Mouse (Mus musculus) forebrain, embryonic 12.5 days (tissue): ENCODE data around the gene Cfap299. TPM values are rescaled to one million over a fixed set of nuclear protein-coding genes. Genes with fewer than 3 reads are reported as not detected.

Experiments used
- ATAC-seq: fragments of 200-750 bp; cut with Nextera tagmentation; 2 replicates; pipeline ENCODE4 v1.8.0; 2017; ENCODE audit warnings: moderate TSS enrichment; ENCODE audit not compliant: low FRiP score
- H3K27ac ChIP-seq: fragments of 300-500 bp; sonication (generic); 2 replicates; pipeline ENCODE4 v1.5.1; 2016; ENCODE audit warnings: mild to moderate bottlenecking
- H3K27me3 ChIP-seq: fragments of 300-500 bp; sonication (generic); 2 replicates; pipeline ENCODE4 v1.6.1; 2016; ENCODE audit warnings: mild to moderate bottlenecking
- H3K36me3 ChIP-seq: fragments of 300-500 bp; sonication (generic); replicated peaks from 2 replicates; pipeline ENCODE4 v1.6.1; 2016; ENCODE audit warnings: mild to moderate bottlenecking
- H3K4me1 ChIP-seq: fragments of 300-500 bp; sonication (generic); 2 replicates; pipeline ENCODE4 v1.6.1; 2016
- H3K4me2 ChIP-seq: fragments of 300-500 bp; sonication (generic); 2 replicates; pipeline ENCODE4 v1.6.1; 2016; ENCODE audit warnings: mild to moderate bottlenecking, moderate library complexity
- H3K4me3 ChIP-seq: fragments of 300-500 bp; sonication (generic); replicated peaks from 2 replicates; pipeline ENCODE4 v1.5.1; 2016; ENCODE audit warnings: mild to moderate bottlenecking
- H3K9ac ChIP-seq: fragments of 300-500 bp; sonication (generic); 2 replicates; pipeline ENCODE4 v1.6.1; 2016; ENCODE audit warnings: mild to moderate bottlenecking
- H3K9me3 ChIP-seq: fragments of 300-500 bp; sonication (generic); 2 replicates; pipeline ENCODE4 v1.6.1; 2016
- WGBS: fragments of 180-500 bp; shearing (Covaris S2); methylation state at CpG from one replicate; pipeline ENCODE4 v1.1.7; 2016; 5-methylcytosine and 5-hydroxymethylcytosine counted together
- polyA plus RNA-seq: library from polyadenylated mRNA; unstranded; fragments of >200 nt; fragmentation: Nextera tagmentation; extraction: Ambion mirVana; gene quantifications from 2 replicates; pipeline ENCODE4 v1.2.1, GENCODE M21; 2016

Gene Cfap299
- polyA plus RNA-seq, 1 experiment from 2014 or later = 0.46 TPM

DNA sequence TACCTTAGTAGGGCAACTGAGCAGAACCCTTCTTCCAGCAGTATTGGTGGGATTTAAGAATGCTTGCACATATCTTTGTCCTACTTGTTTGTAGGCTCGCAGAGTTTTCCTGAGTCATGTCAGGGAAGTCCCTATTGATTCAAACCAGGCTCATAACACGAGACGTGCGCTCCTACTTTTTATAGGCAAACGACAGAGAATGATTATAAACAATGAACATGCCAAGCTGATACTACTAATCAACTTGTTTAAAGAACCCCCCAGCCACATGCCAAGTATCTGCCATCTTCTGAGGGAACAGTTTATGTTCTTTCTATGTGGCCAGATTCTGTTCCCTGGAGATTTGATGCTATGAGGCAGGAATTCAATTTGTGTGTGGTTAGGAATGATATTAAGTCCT lies 251.7 kb downstream of the Cfap299 start:
- WGBS = 76% methylated on average over 5 of the region's 5 CpGs
- H3K4me1 ChIP-seq = no peaks in the 10 kb centered on the region
- no peaks in the 10 kb centered on the region for H3K9me3 ChIP-seq
- ATAC-seq = no peak
- no peak overlapping the region for H3K4me2 ChIP-seq
- H3K27ac ChIP-seq = no peak overlapping the region
- H3K9ac ChIP-seq = no peak overlapping the region
- no peaks in the 10 kb centered on the region for H3K36me3 ChIP-seq
- no peak overlapping the region for H3K4me3 ChIP-seq
- no peaks in the 10 kb centered on the region for H3K27me3 ChIP-seq

DNA sequence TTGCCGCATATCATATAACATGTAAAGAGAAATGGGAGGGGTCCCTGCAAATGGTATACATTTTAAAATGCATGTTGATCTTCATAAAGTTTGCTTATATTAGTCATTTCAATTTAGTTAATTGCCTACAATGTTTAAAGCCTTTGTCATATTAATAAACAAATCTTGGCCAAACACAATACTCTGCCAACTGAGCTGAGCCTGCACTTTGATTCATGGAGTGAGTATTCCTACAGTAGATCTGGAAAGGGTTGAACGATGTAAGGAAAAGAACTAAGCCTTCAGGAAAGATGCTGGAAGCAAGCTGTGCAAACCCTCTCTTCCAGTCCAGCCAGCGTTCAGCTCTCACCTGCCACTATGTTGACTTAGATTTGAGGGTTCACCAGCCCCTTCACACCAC lies 252.9 kb downstream of the Cfap299 start:
- WGBS = 87% methylated on average over 3 of the region's 3 CpGs
- no peak overlapping the region for H3K4me3 ChIP-seq
- no peaks in the 10 kb centered on the region for H3K36me3 ChIP-seq
- H3K27me3 ChIP-seq = no peaks in the 10 kb centered on the region
- no peak overlapping the region for H3K27ac ChIP-seq
- H3K9ac ChIP-seq = no peak overlapping the region
- no peaks in the 10 kb centered on the region for H3K4me1 ChIP-seq
- no peaks in the 10 kb centered on the region for H3K9me3 ChIP-seq
- H3K4me2 ChIP-seq = no peak overlapping the region
- ATAC-seq = no peak

DNA sequence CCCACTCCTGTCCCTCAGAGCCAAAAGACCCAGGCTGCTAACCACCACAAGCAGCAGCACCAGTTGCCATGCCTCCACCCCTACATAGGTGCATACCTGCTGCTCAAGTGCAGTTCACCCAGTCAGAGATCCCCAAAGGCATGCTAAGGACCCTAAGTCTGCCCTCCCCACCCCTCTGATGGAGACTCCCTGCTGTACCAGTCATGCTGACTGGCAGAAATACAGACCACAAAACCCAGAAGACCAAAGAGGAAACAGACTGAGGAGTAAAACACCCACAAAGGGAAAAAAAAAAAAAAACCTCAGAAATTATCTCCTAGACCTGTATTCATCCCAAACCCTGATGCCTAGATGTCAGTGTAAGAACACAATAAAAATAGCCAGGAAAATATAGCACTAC lies 256.8 kb downstream of the Cfap299 start:
- no peak overlapping the region for H3K9ac ChIP-seq

DNA sequence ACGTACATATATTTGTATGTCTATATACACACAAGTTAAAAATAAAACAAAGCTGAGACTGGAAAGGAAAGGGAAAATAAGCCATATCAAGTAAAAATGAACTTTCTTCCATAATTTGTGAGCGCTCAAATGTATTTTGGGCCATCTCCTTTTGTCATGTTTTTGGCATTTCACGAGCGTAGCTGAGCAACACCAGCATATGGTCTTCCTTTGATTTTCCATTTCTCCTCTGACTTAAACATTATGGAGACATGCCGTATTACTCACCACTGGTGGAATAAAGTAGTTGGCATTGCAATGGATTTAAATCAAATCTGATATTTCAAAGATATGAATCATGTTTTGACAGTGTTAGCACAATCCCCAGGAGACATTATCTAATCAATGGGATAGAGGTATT lies 284.4 kb downstream of the Cfap299 start:
- H3K4me3 ChIP-seq = no peak overlapping the region
- no peaks in the 10 kb centered on the region for H3K9me3 ChIP-seq
- H3K27ac ChIP-seq = no peak overlapping the region
- H3K9ac ChIP-seq = no peak overlapping the region
- no peaks in the 10 kb centered on the region for H3K36me3 ChIP-seq
- ATAC-seq = no peak
- H3K27me3 ChIP-seq = no peaks in the 10 kb centered on the region
- no peak overlapping the region for H3K4me2 ChIP-seq
- H3K4me1 ChIP-seq = no peaks in the 10 kb centered on the region
- 93% methylated on average over 5 of the region's 5 CpGs for WGBS

More for the DNA sequence above, 256.8 kb downstream of the Cfap299 start:
- H3K4me3 ChIP-seq = no peak overlapping the region
- no peak overlapping the region for H3K4me2 ChIP-seq
- no peaks in the 10 kb centered on the region for H3K36me3 ChIP-seq
- no peaks in the 10 kb centered on the region for H3K27me3 ChIP-seq
- no peaks in the 10 kb centered on the region for H3K4me1 ChIP-seq
- no peak for ATAC-seq
- H3K9me3 ChIP-seq = no peaks in the 10 kb centered on the region
- H3K27ac ChIP-seq = no peak overlapping the region

DNA sequence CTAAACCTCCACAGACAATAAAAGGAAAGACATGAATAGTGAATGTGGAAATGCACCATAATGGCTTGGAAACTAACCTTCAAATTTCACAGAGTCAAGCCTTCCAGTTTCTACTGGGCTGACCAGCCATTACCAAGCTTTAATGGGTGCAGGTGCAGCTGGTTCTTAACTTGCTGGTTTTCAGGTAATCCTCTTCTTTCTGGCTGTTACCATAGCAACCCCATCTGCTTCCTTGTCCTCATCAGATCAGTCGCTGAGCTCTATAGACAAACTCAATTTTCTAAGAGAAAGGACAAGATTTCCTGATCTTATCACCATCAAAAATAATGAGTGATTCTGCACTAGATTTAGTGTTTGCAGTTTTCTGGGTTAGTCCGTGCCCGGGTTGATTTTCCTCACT lies 287.8 kb downstream of the Cfap299 start:
- H3K4me2 ChIP-seq = no peak overlapping the region
- H3K4me1 ChIP-seq = no peaks in the 10 kb centered on the region
- no peak for ATAC-seq
- no peak overlapping the region for H3K9ac ChIP-seq
- H3K27ac ChIP-seq = no peak overlapping the region
- no peak overlapping the region for H3K4me3 ChIP-seq
- H3K27me3 ChIP-seq = no peaks in the 10 kb centered on the region
- H3K36me3 ChIP-seq = no peaks in the 10 kb centered on the region
- 58% methylated on average over 3 of the region's 3 CpGs for WGBS
- no peaks in the 10 kb centered on the region for H3K9me3 ChIP-seq

DNA sequence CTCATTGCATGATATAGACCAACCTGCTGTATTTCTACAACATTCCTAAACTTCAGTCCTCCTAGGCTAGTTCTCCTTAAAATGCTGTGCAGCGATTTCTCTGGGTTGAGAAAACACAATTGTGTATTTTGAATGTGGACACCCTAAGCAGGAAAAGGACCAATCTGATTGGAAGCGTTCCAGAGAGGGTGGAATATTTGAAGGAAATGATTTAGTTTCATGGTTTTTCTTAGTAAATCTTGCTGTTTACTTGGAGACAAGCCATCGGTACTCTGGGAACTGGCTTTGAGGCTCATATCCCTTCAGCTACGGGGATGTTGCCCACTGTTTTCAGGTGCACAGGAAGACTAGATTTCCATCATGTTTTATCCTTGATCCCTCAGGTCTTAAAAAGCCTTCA lies 288.3 kb downstream of the Cfap299 start:
- no peak overlapping the region for H3K4me2 ChIP-seq
- no peaks in the 10 kb centered on the region for H3K9me3 ChIP-seq
- ATAC-seq = no peak
- H3K27ac ChIP-seq = no peak overlapping the region
- H3K36me3 ChIP-seq = no peaks in the 10 kb centered on the region
- WGBS = 90% methylated on average over 4 of the region's 4 CpGs
- H3K4me3 ChIP-seq = no peak overlapping the region
- H3K27me3 ChIP-seq = no peaks in the 10 kb centered on the region
- no peak overlapping the region for H3K9ac ChIP-seq
- no peaks in the 10 kb centered on the region for H3K4me1 ChIP-seq

DNA sequence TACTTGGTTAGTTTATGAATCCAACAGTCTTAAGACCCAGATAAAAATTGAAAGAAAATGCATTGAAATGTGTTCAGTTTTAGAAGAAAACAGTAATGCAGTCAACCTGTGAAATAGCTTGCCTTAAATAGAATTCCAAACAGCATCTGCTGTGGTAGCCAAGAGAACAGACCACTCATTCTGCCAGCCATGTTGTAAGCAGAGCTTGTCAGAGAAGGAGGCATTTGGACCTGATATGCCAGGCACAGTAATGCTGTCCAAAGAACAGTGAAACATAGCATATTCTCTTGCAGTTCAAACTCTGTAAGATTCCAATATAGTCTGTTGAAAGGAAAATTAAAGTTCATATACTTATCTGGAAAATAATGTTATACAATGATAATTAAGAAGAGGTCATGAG lies 321.2 kb downstream of the Cfap299 start:
- H3K4me3 ChIP-seq = no peak overlapping the region
- no peaks in the 10 kb centered on the region for H3K4me1 ChIP-seq
- no peak for ATAC-seq
- no peaks in the 10 kb centered on the region for H3K27me3 ChIP-seq
- no peaks in the 10 kb centered on the region for H3K36me3 ChIP-seq
- H3K4me2 ChIP-seq = no peak overlapping the region
- no peak overlapping the region for H3K27ac ChIP-seq
- H3K9me3 ChIP-seq = no peaks in the 10 kb centered on the region
- no peak overlapping the region for H3K9ac ChIP-seq

DNA sequence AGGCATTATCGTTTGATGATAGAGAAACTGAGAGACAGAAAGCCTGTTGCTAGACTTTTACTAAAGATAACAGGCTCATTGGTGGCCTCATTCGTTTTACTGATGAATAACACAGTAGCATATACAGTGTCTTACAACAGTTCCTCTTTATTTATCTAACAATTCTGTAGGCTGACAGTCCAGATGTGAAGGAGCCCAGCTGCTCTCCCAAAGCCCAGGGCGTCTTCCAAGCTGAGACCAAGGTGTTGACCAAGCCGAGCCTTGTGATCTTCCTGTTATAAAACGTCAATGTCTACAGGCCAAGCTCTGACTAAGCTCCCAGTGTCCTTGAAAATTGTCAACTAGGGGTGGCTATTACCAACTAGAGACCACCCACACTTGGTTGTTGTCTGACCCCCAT lies 321.9 kb downstream of the Cfap299 start:
- Histone ChIP-seq H3K36me3 (no peaks in the 10 kb centered on the region), H3K4me3 (no peak overlapping the region), H3K27me3 (no peaks in the 10 kb centered on the region), H3K9me3 (no peaks in the 10 kb centered on the region), H3K4me1 (no peaks in the 10 kb centered on the region), H3K4me2 (no peak overlapping the region), H3K9ac (no peak overlapping the region), H3K27ac (no peak overlapping the region)
- no peak for ATAC-seq
- 88% methylated on average over 5 of the region's 5 CpGs for WGBS

DNA sequence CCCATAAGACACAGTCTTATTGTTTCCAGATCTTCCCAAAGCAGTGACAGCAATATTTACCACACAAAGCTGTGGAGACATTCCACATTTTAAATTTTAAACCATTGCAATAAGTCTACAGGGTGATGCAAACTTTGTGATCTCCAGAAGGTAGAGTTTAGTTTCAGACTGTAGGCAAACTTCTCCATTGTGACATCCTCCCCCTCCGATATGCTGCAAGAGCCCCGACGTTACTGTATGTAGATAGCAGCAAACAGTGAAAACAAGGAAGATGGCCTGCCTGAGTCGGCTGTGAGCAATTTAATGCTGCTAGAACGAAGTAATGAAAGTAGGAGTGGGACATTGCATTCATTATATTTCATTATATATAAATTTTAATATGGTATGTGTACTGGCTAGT lies 359.1 kb downstream of the Cfap299 start:
- Histone ChIP-seq H3K27me3 (no peaks in the 10 kb centered on the region), H3K27ac (no peak overlapping the region), H3K9me3 (no peaks in the 10 kb centered on the region), H3K9ac (no peak overlapping the region), H3K4me2 (no peak overlapping the region), H3K36me3 (no peaks in the 10 kb centered on the region), H3K4me3 (no peak overlapping the region), H3K4me1 (no peaks in the 10 kb centered on the region)
- no peak for ATAC-seq
- 97% methylated on average over 5 of the region's 5 CpGs for WGBS

DNA sequence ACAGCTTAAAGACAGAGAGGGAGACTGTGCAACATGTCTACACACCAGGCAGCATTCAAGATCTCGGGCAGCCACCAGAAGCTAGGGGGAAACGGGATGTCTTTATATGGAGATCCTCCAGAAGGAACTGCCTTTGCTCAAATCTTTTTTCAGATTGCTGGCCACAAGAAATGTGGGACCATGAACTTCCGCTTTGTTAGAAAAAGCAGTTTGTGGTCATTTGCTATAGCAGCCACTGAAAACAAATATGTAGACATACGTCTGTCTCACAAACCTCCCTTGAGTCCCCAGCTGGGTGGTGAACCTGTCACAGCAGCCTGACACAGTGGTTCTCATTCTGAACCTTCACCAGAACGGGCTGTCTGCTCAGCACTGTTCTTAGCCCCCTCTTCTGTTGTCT lies 363.0 kb downstream of the Cfap299 start:
- no peak overlapping the region for H3K4me2 ChIP-seq
- H3K27me3 ChIP-seq = no peaks in the 10 kb centered on the region
- no peaks in the 10 kb centered on the region for H3K4me1 ChIP-seq
- no peak overlapping the region for H3K27ac ChIP-seq
- H3K9ac ChIP-seq = no peak overlapping the region
- no peak for ATAC-seq
- H3K4me3 ChIP-seq = no peak overlapping the region
- H3K9me3 ChIP-seq = no peaks in the 10 kb centered on the region
- WGBS = 72% methylated on average over 5 of the region's 5 CpGs
- H3K36me3 ChIP-seq = no peaks in the 10 kb centered on the region

DNA sequence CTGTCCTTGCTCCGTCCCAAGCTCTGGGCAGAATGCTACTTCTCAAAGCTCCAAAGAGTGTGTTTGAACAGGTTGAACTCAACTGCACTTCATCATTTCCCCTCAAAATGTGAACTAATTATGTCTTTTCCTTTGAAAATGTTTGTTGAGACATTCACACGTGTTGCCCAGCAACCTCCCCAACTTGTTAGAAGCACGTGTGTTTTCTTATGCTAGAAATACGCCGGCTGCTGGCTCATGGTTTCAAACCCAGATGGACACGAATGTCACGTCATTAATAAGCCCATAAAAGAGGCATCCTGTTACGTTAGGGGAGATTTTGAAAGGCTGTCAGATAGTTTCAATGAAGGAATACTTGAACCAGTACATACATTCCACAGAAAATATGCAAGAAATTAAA lies 367.2 kb downstream of the Cfap299 start:
- Histone ChIP-seq H3K27ac (no peak overlapping the region), H3K27me3 (no peaks in the 10 kb centered on the region), H3K9ac (no peak overlapping the region), H3K4me3 (no peak overlapping the region), H3K9me3 (no peaks in the 10 kb centered on the region), H3K4me1 (no peaks in the 10 kb centered on the region), H3K36me3 (no peaks in the 10 kb centered on the region), H3K4me2 (no peak overlapping the region)
- 68% methylated on average over 8 of the region's 8 CpGs for WGBS
- ATAC-seq = no peak

DNA sequence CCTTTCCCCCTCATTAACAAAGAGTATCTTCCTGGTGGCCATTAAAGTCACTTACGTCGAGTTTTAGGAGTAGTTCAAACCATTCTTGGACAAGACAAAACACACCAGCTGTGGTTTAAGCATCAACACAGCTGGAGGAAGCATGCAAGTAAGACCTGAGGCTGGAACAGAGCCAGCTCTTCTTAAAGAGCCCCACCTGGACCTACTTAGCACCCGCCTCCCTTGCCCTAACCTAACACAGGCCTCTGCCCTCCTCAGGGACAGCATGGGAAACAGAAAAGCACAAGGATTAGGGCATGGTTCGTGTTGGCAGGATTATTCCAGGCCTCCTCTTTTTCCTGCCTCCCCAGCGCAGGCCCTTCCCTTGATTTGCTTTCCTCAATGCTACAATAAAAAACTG lies 374.9 kb downstream of the Cfap299 start:
- Histone ChIP-seq H3K36me3 (no peaks in the 10 kb centered on the region), H3K27me3 (no peaks in the 10 kb centered on the region), H3K4me1 (peaks cover 8% of the 10 kb centered on the region; the same call in 1 of the 2 replicates), H3K9me3 (no peaks in the 10 kb centered on the region), H3K9ac (no peak overlapping the region), H3K4me3 (no peak overlapping the region), H3K27ac (no peak overlapping the region), H3K4me2 (no peak overlapping the region)
- ATAC-seq = no peak
- WGBS = 55% methylated on average over 5 of the region's 5 CpGs

DNA sequence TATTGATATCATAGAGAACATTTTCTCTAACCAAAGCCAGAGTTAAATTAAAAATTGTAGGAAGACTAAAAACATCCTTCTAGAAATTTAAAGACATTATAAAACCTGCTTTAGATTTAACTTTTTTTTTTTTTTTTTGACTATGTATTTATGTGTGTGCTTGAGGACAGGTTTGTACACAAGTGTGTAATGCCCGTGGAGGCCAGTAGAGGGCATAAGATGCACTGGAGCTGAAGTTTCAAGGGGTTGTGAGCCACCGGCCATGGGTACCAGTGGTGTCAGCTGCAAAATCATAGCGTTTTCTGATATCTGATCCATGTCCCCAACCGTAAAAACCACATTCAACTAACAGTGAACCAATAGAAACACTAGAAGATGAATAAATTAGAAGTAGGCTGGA lies 377.5 kb downstream of the Cfap299 start:
- WGBS = 82% methylated on average over 4 of the region's 4 CpGs
- Histone ChIP-seq H3K9me3 (no peaks in the 10 kb centered on the region), H3K4me1 (peaks cover 8% of the 10 kb centered on the region; the same call in 1 of the 2 replicates), H3K9ac (no peak overlapping the region), H3K27ac (no peak overlapping the region), H3K4me3 (no peak overlapping the region), H3K4me2 (no peak overlapping the region), H3K36me3 (no peaks in the 10 kb centered on the region), H3K27me3 (no peaks in the 10 kb centered on the region)
- ATAC-seq = no peak

DNA sequence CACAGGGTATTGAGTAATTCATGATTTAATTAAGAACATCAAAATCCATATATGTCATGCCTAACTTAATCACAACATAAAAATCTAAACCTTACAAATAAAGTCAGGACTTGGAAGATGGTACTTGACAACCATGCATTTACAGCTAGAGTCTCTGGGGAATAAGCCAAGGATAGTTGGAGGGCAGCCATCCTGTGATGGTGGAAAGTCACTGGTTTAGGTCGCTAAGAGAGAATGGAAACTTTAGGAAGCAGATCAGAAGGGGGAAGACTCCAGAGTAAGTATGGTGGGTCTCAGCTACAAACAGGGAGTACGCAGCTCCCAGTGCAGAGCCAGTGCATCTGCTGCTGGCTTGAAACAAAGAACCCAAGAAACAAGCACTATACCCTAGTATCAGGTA lies 386.3 kb downstream of the Cfap299 start:
- ATAC-seq = no peak
- Histone ChIP-seq H3K27ac (no peak overlapping the region), H3K9me3 (no peaks in the 10 kb centered on the region), H3K36me3 (no peaks in the 10 kb centered on the region), H3K4me1 (no peaks in the 10 kb centered on the region), H3K9ac (no peak overlapping the region), H3K4me3 (no peak overlapping the region), H3K4me2 (no peak overlapping the region), H3K27me3 (no peaks in the 10 kb centered on the region)
- 92% methylated on average over 2 of the region's 2 CpGs for WGBS
